Mouse (Mus musculus) liver, embryonic 12.5 days (tissue): Measurements from ENCODE around the gene Tpst2. TPM values are rescaled to one million over a fixed set of nuclear protein-coding genes. Genes with fewer than 3 reads are reported as not detected.

Experiments used
- ATAC-seq: fragments of 200-750 bp; cut with Nextera tagmentation; 2 replicates; pipeline ENCODE4 v1.8.0; 2017; ENCODE audit warnings: moderate number of reproducible peaks, mild to moderate bottlenecking, moderate library complexity
- H3K27ac ChIP-seq: fragments of 300-500 bp; sonication (generic); 2 replicates; pipeline ENCODE4 v1.5.1; 2016; ENCODE audit warnings: mild to moderate bottlenecking
- H3K27me3 ChIP-seq: fragments of 300-500 bp; sonication (generic); replicated peaks from 2 replicates; pipeline ENCODE4 v1.6.1; 2016; ENCODE audit warnings: mild to moderate bottlenecking, moderate library complexity
- H3K36me3 ChIP-seq: fragments of 300-500 bp; sonication (generic); 2 replicates; pipeline ENCODE4 v1.6.1; 2016; ENCODE audit warnings: mild to moderate bottlenecking, moderate library complexity
- H3K4me1 ChIP-seq: fragments of 300-500 bp; sonication (generic); 2 replicates; pipeline ENCODE4 v1.6.1; 2016
- H3K4me2 ChIP-seq: fragments of 300-500 bp; sonication (generic); 2 replicates; pipeline ENCODE4 v1.6.1; 2016; ENCODE audit warnings: mild to moderate bottlenecking, moderate library complexity
- H3K4me3 ChIP-seq: fragments of 300-500 bp; sonication (generic); 2 replicates; pipeline ENCODE4 v1.5.1; 2016; ENCODE audit warnings: mild to moderate bottlenecking, moderate library complexity
- H3K9ac ChIP-seq: fragments of 300-500 bp; sonication (generic); 2 replicates; pipeline ENCODE4 v1.6.1; 2016; ENCODE audit warnings: mild to moderate bottlenecking, moderate library complexity
- H3K9me3 ChIP-seq: fragments of 300-500 bp; sonication (generic); replicated peaks from 2 replicates; pipeline ENCODE4 v1.6.1; 2016; ENCODE audit warnings: mild to moderate bottlenecking, moderate library complexity
- WGBS: fragments of 180-500 bp; shearing (Covaris S2); methylation state at CpG from one replicate; pipeline ENCODE4 v1.1.7; 2016; ENCODE audit not compliant: insufficient replicate concordance; 5-methylcytosine and 5-hydroxymethylcytosine counted together
- polyA plus RNA-seq: library from polyadenylated mRNA; unstranded; fragments of >200 nt; fragmentation: Nextera tagmentation; extraction: Ambion mirVana; gene quantifications from 2 replicates; pipeline ENCODE4 v1.2.1, GENCODE M21; 2016

Tpst2 gene
- polyA plus RNA-seq, 1 experiment from 2014 or later, result 45.1 TPM

GRCm38 (mm10) chr5:112242361-112242778 lies 34.1 kb upstream of the Tpst2 start:
- H3K4me1 ChIP-seq, result peaks cover 65% of the 10 kb centered on the region
- peak; percentile 65 for ATAC-seq
- H3K9me3 ChIP-seq, result peaks cover 9% of the 10 kb centered on the region
- H3K27me3 ChIP-seq, result peaks cover 33% of the 10 kb centered on the region
- WGBS, result 17% methylated on average over 5 of the region's 5 CpGs
- no peak overlapping the region for H3K4me3 ChIP-seq
- peak overlapping the region; percentile 21; the same call in 1 of the 2 replicates for H3K4me2 ChIP-seq
- H3K9ac ChIP-seq, result no peak overlapping the region
- peak overlapping the region; percentile 81 for H3K27ac ChIP-seq
- no peaks in the 10 kb centered on the region for H3K36me3 ChIP-seq

GRCm38 (mm10) chr5:112243041-112243440 lies 33.5 kb upstream of the Tpst2 start:
- WGBS, result 59% methylated on average over 5 of the region's 5 CpGs
- Histone ChIP-seq H3K36me3 (no peaks in the 10 kb centered on the region), H3K4me2 (no peak overlapping the region), H3K27ac (peak overlapping the region; percentile 81), H3K27me3 (peaks cover 26% of the 10 kb centered on the region), H3K4me1 (peaks cover 65% of the 10 kb centered on the region), H3K4me3 (no peak overlapping the region), H3K9me3 (peaks cover 9% of the 10 kb centered on the region), H3K9ac (no peak overlapping the region)
- no peak for ATAC-seq

- H3K9me3 ChIP-seq, result peaks cover 9% of the 10 kb centered on the region
- H3K27ac ChIP-seq, result peak overlapping the region; percentile 81
- WGBS, result 26% methylated on average over 10 of the region's 10 CpGs
- H3K4me1 ChIP-seq, result peaks cover 65% of the 10 kb centered on the region
- H3K4me3 ChIP-seq, result no peak overlapping the region
- ATAC-seq, result peak; percentile 58
- peak overlapping the region; percentile 36 for H3K4me2 ChIP-seq
- no peaks in the 10 kb centered on the region for H3K36me3 ChIP-seq
- H3K27me3 ChIP-seq, result peaks cover 22% of the 10 kb centered on the region
- H3K9ac ChIP-seq, result no peak overlapping the region
These were observed 32.8 kb upstream of the Tpst2 start for GRCm38 (mm10) chr5:112243539-112244274.

DNA sequence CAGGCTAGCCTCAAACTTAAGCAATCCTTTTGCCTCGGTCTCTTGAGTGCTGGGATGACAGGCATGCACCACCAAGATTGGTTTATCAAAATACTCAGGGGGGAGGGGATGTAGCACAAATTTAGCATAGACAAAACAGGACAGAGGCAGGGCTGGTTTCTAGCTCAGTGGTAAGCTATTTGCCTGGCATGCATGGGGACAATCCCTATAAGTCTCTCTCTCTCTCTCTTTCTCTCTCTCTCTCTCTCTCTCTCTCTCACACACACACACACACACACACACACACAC lies 32.3 kb upstream of the Tpst2 start:
- Histone ChIP-seq H3K4me3 (no peak overlapping the region), H3K4me2 (peak overlapping the region; percentile 36), H3K27ac (peak overlapping the region; percentile 57), H3K4me1 (peaks cover 65% of the 10 kb centered on the region), H3K9ac (no peak overlapping the region), H3K27me3 (peaks cover 17% of the 10 kb centered on the region), H3K9me3 (peaks cover 9% of the 10 kb centered on the region), H3K36me3 (no peaks in the 10 kb centered on the region)
- peak; percentile 57 for ATAC-seq
- 25% methylated on average over 1 of the region's 1 CpGs for WGBS

- Histone ChIP-seq H3K9me3 (peaks cover 9% of the 10 kb centered on the region), H3K4me3 (no peak overlapping the region), H3K9ac (no peak overlapping the region), H3K4me2 (no peak overlapping the region), H3K36me3 (no peaks in the 10 kb centered on the region), H3K27ac (peak overlapping the region; percentile 20; the same call in 1 of the 2 replicates), H3K27me3 (0 out of 2 replicates have a peak, but pooled peaks cover 12% of the 10 kb centered on the region), H3K4me1 (peaks cover 56% of the 10 kb centered on the region)
- WGBS, result 63% methylated on average over 8 of the region's 8 CpGs
- ATAC-seq, result no peak
These were observed 31.4 kb upstream of the Tpst2 start for GRCm38 (mm10) chr5:112244890-112245615.

- Histone ChIP-seq H3K9ac (no peak overlapping the region), H3K4me2 (no peak overlapping the region), H3K9me3 (peaks cover 9% of the 10 kb centered on the region), H3K4me3 (no peak overlapping the region), H3K27ac (no peak overlapping the region), H3K4me1 (peaks cover 43% of the 10 kb centered on the region), H3K36me3 (no peaks in the 10 kb centered on the region), H3K27me3 (0 out of 2 replicates have a peak, but pooled peaks cover 12% of the 10 kb centered on the region)
- WGBS, result 62% methylated on average over 8 of the region's 8 CpGs
- ATAC-seq, result no peak
These were observed 29.1 kb upstream of the Tpst2 start for GRCm38 (mm10) chr5:112247399-112247798.

GRCm38 (mm10) chr5:112249106-112249505 lies 27.4 kb upstream of the Tpst2 start:
- WGBS, result 77% methylated on average over 11 of the region's 11 CpGs
- no peaks in the 10 kb centered on the region for H3K9me3 ChIP-seq
- H3K36me3 ChIP-seq, result no peaks in the 10 kb centered on the region
- H3K4me3 ChIP-seq, result no peak overlapping the region
- peaks cover 43% of the 10 kb centered on the region for H3K4me1 ChIP-seq
- no peak overlapping the region for H3K4me2 ChIP-seq
- no peak overlapping the region for H3K9ac ChIP-seq
- no peak overlapping the region for H3K27ac ChIP-seq
- 0 out of 2 replicates have a peak, but pooled peaks cover 12% of the 10 kb centered on the region for H3K27me3 ChIP-seq
- no peak for ATAC-seq

DNA sequence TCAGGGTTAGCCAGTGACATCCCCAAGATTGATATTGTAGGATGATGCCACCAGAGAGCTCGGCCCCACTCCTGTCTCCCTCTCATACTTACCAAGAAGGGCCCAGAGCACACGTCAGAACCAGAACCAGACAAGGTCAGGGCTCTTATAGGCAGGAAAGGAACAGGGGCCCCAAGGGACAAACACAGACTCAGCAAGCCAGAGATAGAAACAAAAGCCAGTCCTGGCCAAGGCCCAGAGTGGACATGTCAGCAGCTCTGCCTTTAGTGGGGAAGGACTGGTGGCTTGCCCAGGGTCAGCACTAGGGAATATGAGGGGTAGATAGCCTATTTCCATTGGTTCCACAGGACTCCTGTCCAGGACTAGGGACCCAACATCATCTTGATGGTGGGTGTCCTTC lies 24.1 kb upstream of the Tpst2 start, which contains the start of gene Cryba4:
Gene Cryba4 (minus strand): TSS at position 119 of the 400 bp plus-strand sequence.
- H3K4me1 ChIP-seq, result peaks cover 37% of the 10 kb centered on the region
- WGBS, result 42% methylated on average over 2 of the region's 2 CpGs
- no peak within 1 kb of the TSS for H3K9ac ChIP-seq
- peak within 1 kb of the TSS; percentile 73 for H3K27ac ChIP-seq
- no peaks in the 10 kb centered on the region for H3K9me3 ChIP-seq
- H3K4me3 ChIP-seq, result no peak within 1 kb of the TSS
- H3K4me2 ChIP-seq, result peak within 1 kb of the TSS; percentile 43
- peaks cover 3% of the 10 kb centered on the region; the same call in 1 of the 2 replicates for H3K27me3 ChIP-seq
- no peaks in the 10 kb centered on the region for H3K36me3 ChIP-seq
- no peak for ATAC-seq

DNA sequence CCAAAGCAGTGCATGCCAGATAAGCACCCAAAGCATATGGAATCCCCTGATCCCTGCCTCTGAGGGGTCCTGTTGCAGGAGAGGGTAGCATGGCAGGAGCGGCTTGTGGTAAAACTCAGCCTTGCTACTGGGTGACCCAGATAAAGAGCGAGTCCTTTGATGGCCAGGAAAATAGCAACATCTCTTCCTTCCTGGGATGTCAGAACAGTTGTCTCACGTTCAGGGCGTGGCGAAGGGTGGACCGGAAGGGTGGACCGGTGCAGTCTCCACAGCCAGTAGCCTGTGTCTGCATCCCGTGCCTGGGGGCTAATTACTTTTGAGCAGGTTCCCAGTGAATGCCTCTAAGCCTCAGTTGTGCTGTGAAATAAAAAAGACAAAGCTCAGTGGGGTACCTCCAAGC lies 23.3 kb upstream of the Tpst2 start:
- Histone ChIP-seq H3K9me3 (no peaks in the 10 kb centered on the region), H3K4me1 (peaks cover 37% of the 10 kb centered on the region), H3K27me3 (peaks cover 3% of the 10 kb centered on the region; the same call in 1 of the 2 replicates), H3K4me2 (peak overlapping the region; percentile 43), H3K9ac (no peak overlapping the region), H3K4me3 (no peak overlapping the region), H3K27ac (peak overlapping the region; percentile 73), H3K36me3 (no peaks in the 10 kb centered on the region)
- ATAC-seq, result peak; percentile 87
- 15% methylated on average over 8 of the region's 8 CpGs for WGBS

DNA sequence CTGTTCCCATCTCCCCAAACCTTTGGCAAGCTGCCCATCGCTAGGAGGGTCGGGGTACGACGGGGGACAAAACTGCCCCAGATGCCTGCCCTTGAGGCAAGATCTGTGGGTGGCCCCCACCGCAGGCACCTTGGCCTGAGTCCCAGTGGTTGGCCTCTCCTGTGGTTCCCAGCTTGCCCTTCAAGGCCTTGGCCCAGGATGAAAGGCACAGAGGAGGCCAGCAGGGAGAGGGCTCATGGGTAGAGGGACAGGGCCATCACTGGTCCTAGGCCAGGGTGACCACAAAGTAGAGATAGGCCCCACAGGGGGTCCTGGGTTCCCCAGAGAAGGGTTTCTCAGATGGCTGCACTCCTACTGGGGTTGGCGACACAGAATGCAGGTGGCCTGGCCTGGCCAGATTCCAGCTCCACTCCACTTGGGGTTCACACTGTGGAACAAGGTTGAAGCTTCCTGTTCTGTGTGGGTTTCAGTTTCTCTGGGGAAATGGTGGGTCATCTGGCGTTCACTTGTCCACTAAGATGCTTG lies 22.1 kb upstream of the Tpst2 start:
- Histone ChIP-seq H3K9me3 (no peaks in the 10 kb centered on the region), H3K9ac (no peak overlapping the region), H3K27me3 (no peaks in the 10 kb centered on the region; the same call in 1 of the 2 replicates), H3K27ac (no peak overlapping the region), H3K36me3 (no peaks in the 10 kb centered on the region), H3K4me1 (peaks cover 37% of the 10 kb centered on the region), H3K4me3 (no peak overlapping the region), H3K4me2 (no peak overlapping the region)
- ATAC-seq, result no peak
- WGBS, result 74% methylated on average over 7 of the region's 7 CpGs

GRCm38 (mm10) chr5:112255426-112255825 lies 21.1 kb upstream of the Tpst2 start, which contains the start of gene Crybb1:
Crybb1 (plus strand) TSS chr5:112255815.
- ATAC-seq, result no peak
- H3K4me1 ChIP-seq, result peaks cover 37% of the 10 kb centered on the region
- WGBS, result 64% methylated on average over 3 of the region's 3 CpGs

DNA sequence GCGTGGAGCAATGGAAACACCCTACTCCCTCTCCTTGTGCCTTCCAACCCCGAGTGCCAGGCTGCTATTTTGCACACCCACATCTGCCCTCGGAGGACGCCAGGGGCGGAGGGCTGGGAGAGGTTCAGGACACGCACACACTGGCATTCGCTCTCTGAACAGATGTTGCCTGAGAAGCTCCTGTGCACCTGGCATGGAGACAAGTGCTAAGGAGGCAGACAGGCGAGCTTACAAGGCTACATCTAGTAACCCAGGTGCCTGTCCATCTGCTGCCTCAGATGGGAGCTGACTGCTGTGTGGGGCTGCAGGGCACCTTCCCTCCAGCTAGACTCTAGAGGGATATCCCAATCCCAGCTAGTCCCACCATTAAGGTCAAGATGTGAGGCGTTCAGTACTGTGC lies 20.0 kb upstream of the Tpst2 start:
- Histone ChIP-seq H3K4me3 (no peak overlapping the region), H3K4me2 (no peak overlapping the region), H3K4me1 (peaks cover 37% of the 10 kb centered on the region), H3K9me3 (no peaks in the 10 kb centered on the region), H3K36me3 (no peaks in the 10 kb centered on the region), H3K27me3 (peaks cover 14% of the 10 kb centered on the region), H3K27ac (no peak overlapping the region), H3K9ac (no peak overlapping the region)
- no peak for ATAC-seq
- WGBS, result 74% methylated on average over 9 of the region's 9 CpGs

More at GRCm38 (mm10) chr5:112255426-112255825, 21.1 kb upstream of the Tpst2 start, which contains the start of gene Crybb1:
- H3K27ac ChIP-seq, result no peak within 1 kb of the TSS
- no peak within 1 kb of the TSS for H3K4me2 ChIP-seq
- no peaks in the 10 kb centered on the region for H3K36me3 ChIP-seq
- peaks cover 9% of the 10 kb centered on the region for H3K27me3 ChIP-seq
- no peak within 1 kb of the TSS for H3K4me3 ChIP-seq
- no peak within 1 kb of the TSS for H3K9ac ChIP-seq
- no peaks in the 10 kb centered on the region for H3K9me3 ChIP-seq
